Mouse (Mus musculus): ENCODE measurements around the gene Pabpc4. TPM values are rescaled to one million over a fixed set of nuclear protein-coding genes. Genes with fewer than 3 reads are reported as not detected.

The Pabpc4 gene
- total and polyA plus RNA-seq, 3 experiments, result 394 to 684 TPM; not detected in 1

DNA sequence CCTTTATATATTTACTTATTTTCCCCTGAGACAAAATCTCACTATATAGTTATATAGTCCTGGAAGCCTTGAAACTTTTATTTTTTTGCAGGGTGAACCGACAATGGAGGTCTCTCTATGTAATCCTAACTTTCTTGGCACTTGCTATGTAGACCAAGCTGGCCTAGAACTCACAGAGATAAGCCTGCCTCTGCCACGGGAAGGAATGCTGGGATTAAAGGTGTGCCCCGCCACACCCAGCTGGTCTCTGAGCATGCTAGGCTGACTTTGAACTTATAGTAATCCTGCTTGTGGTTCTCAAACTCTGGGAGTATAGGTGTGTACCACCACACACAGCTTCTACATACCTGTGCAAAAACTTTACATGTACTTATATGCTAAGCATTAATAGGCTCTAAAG is 18.0 kb downstream of the Pabpc4 start:
- Histone ChIP-seq H3K79me2 (ENCODE audit: control insufficient read depth, insufficient read depth, low read length, poor library complexity) (peaks cover 22% of the 10 kb centered on the region), H3K4me1 (ENCODE audit: control insufficient read depth in 1 of 2, insufficient read depth in 2 of 2, low read length in 2 of 2) (peaks cover 0 to under 1% of the 10 kb centered on the region in 2 experiments; a peak in 2 of 4 replicates), H3K9me3 (replicated peaks; ENCODE audit: insufficient read depth, low read length) (no peaks in the 10 kb centered on the region), H3K4me3 (ENCODE audit: control insufficient read depth in 1 of 2, insufficient read depth in 1 of 2, low read depth in 2 of 2, low read length in 2 of 2) (no peak overlapping the region), H3K27ac (ENCODE audit: control insufficient read depth, low read depth, low read length) (no peak overlapping the region), H3K27me3 (ENCODE audit: control insufficient read depth in 1 of 2, insufficient read depth in 2 of 2, low read length in 2 of 2) (peaks cover 4 to 8% of the 10 kb centered on the region in 2 experiments), H3K36me3 (ENCODE audit: control insufficient read depth in 1 of 2, insufficient read depth in 2 of 2, low read length in 2 of 2) (peaks cover 3 to 4% of the 10 kb centered on the region in 2 experiments; a peak in 2 of 4 replicates), H3K9ac (ENCODE audit: control insufficient read depth, low read depth, low read length, poor library complexity, severe bottlenecking) (no peak overlapping the region)
- TF ChIP-seq TCF12 (IDR thresholded peaks at IDR 0.05; ENCODE audit: low read depth, low read length), result no peak
- no peak for TF ChIP-seq MAFK (IDR thresholded peaks at IDR 0.05; ENCODE audit: borderline replicate concordance, low read depth, low read length)
- no peak for TF ChIP-seq CHD1 (IDR thresholded peaks at IDR 0.05; ENCODE audit: low read depth, low read length)
- TF ChIP-seq MEF2A (IDR thresholded peaks at IDR 0.05; ENCODE audit: extremely low read depth, insufficient replicate concordance, low read depth, low read length, poor library complexity, severe bottlenecking), result no peak
- TF ChIP-seq SIN3A (IDR thresholded peaks at IDR 0.05; ENCODE audit: low read length), result no peak
- TF ChIP-seq JUND (IDR thresholded peaks at IDR 0.05; ENCODE audit: low read depth, low read length), result no peak
- TF ChIP-seq ELF1 (IDR thresholded peaks at IDR 0.05; ENCODE audit: low read depth, low read length), result no peak
- no peak for TF ChIP-seq ETS1 (IDR thresholded peaks at IDR 0.05; ENCODE audit: low read depth, low read length)
- no peak for TF ChIP-seq EP300 (IDR thresholded peaks at IDR 0.05; ENCODE audit: low read depth in 1 of 2, low read length in 2 of 2)
- TF ChIP-seq RCOR1 (IDR thresholded peaks at IDR 0.05; ENCODE audit: low read depth, low read length), result no peak
- no peak for TF ChIP-seq NRF1 (IDR thresholded peaks at IDR 0.05; ENCODE audit: insufficient read depth, low read depth, low read length, poor library complexity, severe bottlenecking)
- no peak for TF ChIP-seq SMC3 (IDR thresholded peaks at IDR 0.05; ENCODE audit: low read depth, low read length)
- TF ChIP-seq MXI1 (IDR thresholded peaks at IDR 0.05; ENCODE audit: low read depth, low read length), result no peak
- no peak for TF ChIP-seq USF1 (IDR thresholded peaks at IDR 0.05; ENCODE audit: low read depth, low read length)
- no peak for TF ChIP-seq HCFC1 (IDR thresholded peaks at IDR 0.05; ENCODE audit: low read depth, low read length)
- no peak for DNase-seq (ENCODE audit: low read depth, low spot score)

DNA sequence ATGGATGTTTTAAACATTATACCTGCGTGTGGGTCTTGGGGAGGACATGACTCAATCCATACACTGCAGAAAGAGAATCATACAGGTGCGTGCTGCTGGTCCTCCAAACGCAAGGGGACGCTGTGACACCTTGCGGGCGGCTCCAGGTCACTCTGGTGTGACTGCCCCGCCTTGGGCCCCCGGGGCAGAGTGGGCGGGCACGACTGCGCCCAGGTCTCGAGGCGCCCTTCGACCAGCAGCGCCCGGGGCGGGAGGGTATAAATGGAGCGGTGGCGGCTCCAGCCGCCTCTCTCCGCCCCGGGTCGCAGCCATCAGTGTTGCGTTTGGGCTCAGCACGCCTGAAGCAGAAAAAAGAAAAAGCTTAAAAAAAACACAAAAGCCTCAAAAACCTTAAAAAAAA is 20.3 kb downstream of the Pabpc4 start:
- H3K9me3 ChIP-seq (replicated peaks; ENCODE audit: insufficient read depth, low read length), result no peaks in the 10 kb centered on the region
- peak overlapping the region; percentile 83 for H3K9ac ChIP-seq (ENCODE audit: control insufficient read depth, low read depth, low read length, poor library complexity, severe bottlenecking)
- H3K27ac ChIP-seq (ENCODE audit: control insufficient read depth, low read depth, low read length), result peak overlapping the region; percentile 77
- peak overlapping the region; percentile 87 to 98 for H3K4me3 ChIP-seq (ENCODE audit: control insufficient read depth in 1 of 2, insufficient read depth in 1 of 2, low read depth in 2 of 2, low read length in 2 of 2)
- peaks cover 43% of the 10 kb centered on the region for H3K79me2 ChIP-seq (ENCODE audit: control insufficient read depth, insufficient read depth, low read length, poor library complexity)
- peak; percentile 94 for DNase-seq (ENCODE audit: low read depth, low spot score)
- H3K36me3 ChIP-seq (ENCODE audit: control insufficient read depth in 1 of 2, insufficient read depth in 2 of 2, low read length in 2 of 2), result peaks cover 14 to 23% of the 10 kb centered on the region in 2 experiments
- H3K4me1 ChIP-seq (ENCODE audit: control insufficient read depth in 1 of 2, insufficient read depth in 2 of 2, low read length in 2 of 2), result peaks cover 11 to 22% of the 10 kb centered on the region in 2 experiments
- H3K27me3 ChIP-seq (ENCODE audit: control insufficient read depth in 1 of 2, insufficient read depth in 2 of 2, low read length in 2 of 2), result peaks cover 2 to 4% of the 10 kb centered on the region in 2 experiments; a peak in 2 of 4 replicates
- TF ChIP-seq POLR2A (IDR thresholded peaks at IDR 0.05; ENCODE audit: control insufficient read depth in 1 of 2, insufficient read depth in 1 of 2, low read depth in 1 of 2, low read length in 2 of 2, poor library complexity in 1 of 2) (peak; percentile 65 to 98), CHD2 (IDR thresholded peaks at IDR 0.05; ENCODE audit: low read length) (no peak), RCOR1 (IDR thresholded peaks at IDR 0.05; ENCODE audit: low read depth, low read length) (no peak), E2F4 (IDR thresholded peaks at IDR 0.05; ENCODE audit: borderline replicate concordance, low read depth, low read length) (no peak), ZKSCAN1 (IDR thresholded peaks at IDR 0.05; ENCODE audit: low read depth, low read length) (no peak), NRF1 (IDR thresholded peaks at IDR 0.05; ENCODE audit: insufficient read depth, low read depth, low read length, poor library complexity, severe bottlenecking) (peak; percentile 33; the same call in 1 of the 2 replicates), SIN3A (IDR thresholded peaks at IDR 0.05; ENCODE audit: low read length) (peak; percentile 60), CHD1 (IDR thresholded peaks at IDR 0.05; ENCODE audit: low read depth, low read length) (peak; percentile 94; the same call in 1 of the 2 replicates), ZNF384 (IDR thresholded peaks at IDR 0.05; ENCODE audit: low read depth, low read length) (0 out of 2 replicates have a peak, but pooled peaks have one; percentile 42), BHLHE40 (IDR thresholded peaks at IDR 0.05; ENCODE audit: borderline replicate concordance, low read depth, low read length) (peak; percentile 48; the same call in 1 of the 2 replicates), HCFC1 (IDR thresholded peaks at IDR 0.05; ENCODE audit: low read depth, low read length) (peak; percentile 80), GABPA (IDR thresholded peaks at IDR 0.05; ENCODE audit: low read depth, low read length) (peak; percentile 79; the same call in 1 of the 2 replicates), NELFE (IDR thresholded peaks at IDR 0.05; ENCODE audit: low read depth, low read length) (peak; percentile 96), TCF12 (IDR thresholded peaks at IDR 0.05; ENCODE audit: low read depth, low read length) (peak; percentile 66; the same call in 1 of the 2 replicates), MAZ (IDR thresholded peaks at IDR 0.05; ENCODE audit: low read depth, low read length) (peak; percentile 65; the same call in 1 of the 2 replicates), MAFK (IDR thresholded peaks at IDR 0.05; ENCODE audit: borderline replicate concordance, low read depth, low read length) (no peak), MYB (IDR thresholded peaks at IDR 0.05; ENCODE audit: low read depth, low read length) (no peak), TBP (IDR thresholded peaks at IDR 0.05; ENCODE audit: low read depth, low read length) (peak; percentile 95), USF1 (IDR thresholded peaks at IDR 0.05; ENCODE audit: low read depth, low read length) (no peak), ELF1 (IDR thresholded peaks at IDR 0.05; ENCODE audit: low read depth, low read length) (0 out of 2 replicates have a peak, but pooled peaks have one; percentile 22), SMC3 (IDR thresholded peaks at IDR 0.05; ENCODE audit: low read depth, low read length) (no peak), ZC3H11A (IDR thresholded peaks at IDR 0.05; ENCODE audit: low read depth, low read length) (no peak), ZMIZ1 (IDR thresholded peaks at IDR 0.05; ENCODE audit: low read depth, low read length) (peak; percentile 94), POLR2AphosphoS2 (IDR thresholded peaks at IDR 0.05; ENCODE audit: low read length) (peak; percentile 91)
